Mouse (Mus musculus) liver, embryonic 16.5 days (tissue): Measurements from ENCODE around the gene Dlg1. TPM values are rescaled to one million over a fixed set of nuclear protein-coding genes. Genes with fewer than 3 reads are reported as not detected.

Experiments
- ATAC-seq: fragments of 200-750 bp; cut with Nextera tagmentation; 2 replicates; pipeline ENCODE4 v1.8.0; 2017; ENCODE audit warnings: low read depth, mild to moderate bottlenecking, moderate number of reproducible peaks, moderate library complexity
- H3K27ac ChIP-seq: fragments of 300-500 bp; sonication (generic); 2 replicates; pipeline ENCODE4 v1.5.1; 2014; ENCODE audit warnings: mild to moderate bottlenecking, low read length
- H3K27me3 ChIP-seq: fragments of 300-500 bp; sonication (generic); 2 replicates; pipeline ENCODE4 v1.6.1; 2014; ENCODE audit warnings: low read depth, low read length, mixed read lengths; ENCODE audit not compliant: control insufficient read depth, insufficient read depth
- H3K36me3 ChIP-seq: fragments of 300-500 bp; sonication (generic); 2 replicates; pipeline ENCODE4 v1.6.1; 2014; ENCODE audit warnings: mild to moderate bottlenecking; ENCODE audit not compliant: control insufficient read depth, insufficient read depth
- H3K4me1 ChIP-seq: fragments of 300-500 bp; sonication (generic); 2 replicates; pipeline ENCODE4 v1.6.1; 2014; ENCODE audit warnings: low read depth, low read length, mixed read lengths; ENCODE audit not compliant: control insufficient read depth
- H3K4me2 ChIP-seq: fragments of 300-500 bp; sonication (generic); 2 replicates; pipeline ENCODE4 v1.6.1; 2014; ENCODE audit warnings: low read depth, low read length, mixed read lengths
- H3K4me3 ChIP-seq: fragments of 300-500 bp; sonication (generic); 2 replicates; pipeline ENCODE4 v1.5.1; 2014; ENCODE audit warnings: low read depth, mild to moderate bottlenecking, low read length
- H3K9ac ChIP-seq: fragments of 300-500 bp; sonication (generic); 2 replicates; pipeline ENCODE4 v1.6.1; 2014; ENCODE audit warnings: low read depth, low read length
- H3K9me3 ChIP-seq: fragments of 300-500 bp; sonication (generic); replicated peaks from 2 replicates; pipeline ENCODE4 v1.6.1; 2016; ENCODE audit warnings: low read length; ENCODE audit not compliant: control insufficient read depth
- WGBS: fragments of 180-500 bp; shearing (Covaris S2); extraction: QIAGEN DNeasy Blood & Tissue Kit; methylation state at CpG from one replicate; pipeline ENCODE4 v1.1.7; 2014; ENCODE audit not compliant: insufficient replicate concordance; 5-methylcytosine and 5-hydroxymethylcytosine counted together
- polyA plus RNA-seq: library from polyadenylated mRNA; unstranded; fragments of >200 nt; fragmentation: Nextera tagmentation; extraction: Ambion mirVana; gene quantifications from 2 replicates; pipeline ENCODE4 v1.2.1, GENCODE M21; 2015

Dlg1 gene
- polyA plus RNA-seq, 1 experiment from 2014 or later = 6.7 TPM

DNA sequence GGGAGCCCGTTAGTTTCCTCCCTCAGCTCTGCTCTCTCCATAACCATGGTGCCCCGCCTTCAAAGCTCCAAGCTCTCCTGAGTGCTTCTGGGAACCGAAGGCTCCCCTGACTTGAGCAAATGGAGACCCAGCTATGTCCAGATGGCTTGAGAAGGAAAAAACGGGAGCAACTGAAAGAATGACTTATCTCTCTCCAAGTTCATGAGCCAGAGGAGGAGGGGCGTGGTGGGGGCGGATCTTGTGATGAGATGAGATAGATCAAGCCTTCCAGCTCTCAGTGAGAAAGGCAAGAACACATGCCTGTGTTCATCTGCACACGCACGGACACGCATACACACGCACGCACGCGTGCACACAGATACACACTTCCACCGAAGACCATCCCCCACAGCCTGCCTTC lies 220.1 kb downstream of the Dlg1 start:
- Histone ChIP-seq H3K9me3 (no peaks in the 10 kb centered on the region), H3K27ac (no peak overlapping the region), H3K4me1 (no peaks in the 10 kb centered on the region), H3K27me3 (no peaks in the 10 kb centered on the region; the same call in 1 of the 2 replicates), H3K4me2 (no peak overlapping the region), H3K36me3 (no peaks in the 10 kb centered on the region), H3K4me3 (no peak overlapping the region), H3K9ac (no peak overlapping the region)
- no peak for ATAC-seq
- WGBS = 55% methylated on average over 14 of the region's 14 CpGs

DNA sequence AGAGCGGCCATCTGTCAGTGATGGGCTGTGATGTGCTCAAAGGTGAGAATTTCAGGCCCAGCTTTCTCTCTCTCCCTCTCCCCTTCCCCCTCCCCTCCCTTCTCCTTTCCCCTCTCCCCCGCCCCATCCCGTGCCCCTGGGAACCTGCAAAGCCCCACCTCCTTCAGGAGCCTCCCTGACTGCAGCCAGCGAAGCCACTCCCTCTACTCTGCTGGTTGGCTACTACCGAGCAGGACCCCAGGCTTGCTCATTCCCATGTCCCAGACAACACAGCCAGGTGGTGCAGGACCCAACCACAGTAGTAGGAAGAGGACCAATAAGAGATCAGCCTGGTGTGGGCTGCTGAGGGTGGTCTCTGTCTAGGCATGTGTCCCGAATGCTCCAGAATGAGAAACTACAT lies 220.7 kb downstream of the Dlg1 start:
- ATAC-seq = no peak
- H3K36me3 ChIP-seq = no peaks in the 10 kb centered on the region
- no peak overlapping the region for H3K4me2 ChIP-seq
- no peak overlapping the region for H3K9ac ChIP-seq
- no peak overlapping the region for H3K4me3 ChIP-seq
- no peaks in the 10 kb centered on the region; the same call in 1 of the 2 replicates for H3K27me3 ChIP-seq
- H3K4me1 ChIP-seq = no peaks in the 10 kb centered on the region
- 25% methylated on average over 6 of the region's 6 CpGs for WGBS
- no peaks in the 10 kb centered on the region for H3K9me3 ChIP-seq
- H3K27ac ChIP-seq = no peak overlapping the region

DNA sequence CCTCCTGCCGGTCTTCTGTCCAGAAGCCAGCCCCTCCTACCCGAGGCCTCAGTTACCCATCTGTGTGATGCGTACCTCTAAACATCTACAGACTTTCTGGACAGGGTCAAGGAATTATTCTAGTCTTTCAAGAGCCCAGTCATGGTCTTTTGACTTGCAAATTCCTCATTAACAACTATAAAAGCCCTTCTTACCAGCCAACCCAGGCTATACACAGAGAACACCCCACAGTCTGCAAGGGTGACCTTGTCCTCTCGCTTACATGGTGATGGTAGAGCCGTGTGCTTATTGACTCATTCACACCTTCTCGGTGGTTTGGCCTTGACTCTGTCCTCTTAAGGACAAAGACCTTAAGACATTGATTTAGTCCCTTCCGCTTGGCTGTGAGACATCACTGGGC lies 227.7 kb downstream of the Dlg1 start:
- Histone ChIP-seq H3K4me1 (no peaks in the 10 kb centered on the region), H3K9me3 (no peaks in the 10 kb centered on the region), H3K36me3 (no peaks in the 10 kb centered on the region), H3K9ac (no peak overlapping the region), H3K27me3 (no peaks in the 10 kb centered on the region), H3K27ac (no peak overlapping the region), H3K4me2 (no peak overlapping the region), H3K4me3 (no peak overlapping the region)
- 64% methylated on average over 7 of the region's 7 CpGs for WGBS
- ATAC-seq = no peak

DNA sequence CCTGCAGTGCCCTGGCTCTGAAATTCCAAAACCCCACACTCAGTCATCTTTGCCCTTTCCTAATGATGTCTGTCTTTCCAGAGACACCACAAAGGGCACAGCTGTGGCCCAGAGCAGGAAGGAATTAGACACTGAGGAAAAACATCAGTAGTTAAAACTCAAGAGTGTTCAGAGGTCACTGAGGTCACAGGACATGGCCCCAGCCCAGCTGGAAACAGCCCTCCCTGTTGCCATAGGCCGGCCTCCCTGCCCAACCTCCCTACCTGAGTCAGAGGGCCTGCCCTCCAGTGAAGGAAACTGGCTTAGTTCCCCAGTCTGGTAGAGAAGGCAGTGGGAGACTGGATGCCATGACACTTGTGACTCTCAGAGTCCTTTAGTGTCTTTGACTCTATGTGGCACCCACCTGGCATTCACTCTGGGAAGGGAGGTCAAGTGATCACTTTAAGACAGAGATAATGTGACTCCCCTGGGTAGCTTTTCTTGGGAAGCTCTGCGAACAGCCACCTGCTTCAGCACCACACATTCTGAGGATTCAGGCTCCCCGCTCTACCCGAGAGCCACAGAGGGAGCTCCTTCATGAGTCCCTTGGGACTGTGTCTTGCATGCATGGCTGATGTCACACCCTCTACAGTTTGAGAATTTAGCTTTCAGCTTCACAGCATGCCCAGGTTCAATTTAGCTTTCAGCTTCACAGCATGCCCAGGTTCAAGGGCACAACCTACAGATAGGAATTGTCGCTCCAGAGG lies 230.3 kb downstream of the Dlg1 start:
- Histone ChIP-seq H3K9ac (no peak overlapping the region), H3K4me2 (no peak overlapping the region), H3K9me3 (no peaks in the 10 kb centered on the region), H3K27me3 (no peaks in the 10 kb centered on the region), H3K4me1 (no peaks in the 10 kb centered on the region), H3K36me3 (no peaks in the 10 kb centered on the region), H3K4me3 (no peak overlapping the region), H3K27ac (no peak overlapping the region)
- ATAC-seq = no peak
- 67% methylated on average over 5 of the region's 5 CpGs for WGBS

DNA sequence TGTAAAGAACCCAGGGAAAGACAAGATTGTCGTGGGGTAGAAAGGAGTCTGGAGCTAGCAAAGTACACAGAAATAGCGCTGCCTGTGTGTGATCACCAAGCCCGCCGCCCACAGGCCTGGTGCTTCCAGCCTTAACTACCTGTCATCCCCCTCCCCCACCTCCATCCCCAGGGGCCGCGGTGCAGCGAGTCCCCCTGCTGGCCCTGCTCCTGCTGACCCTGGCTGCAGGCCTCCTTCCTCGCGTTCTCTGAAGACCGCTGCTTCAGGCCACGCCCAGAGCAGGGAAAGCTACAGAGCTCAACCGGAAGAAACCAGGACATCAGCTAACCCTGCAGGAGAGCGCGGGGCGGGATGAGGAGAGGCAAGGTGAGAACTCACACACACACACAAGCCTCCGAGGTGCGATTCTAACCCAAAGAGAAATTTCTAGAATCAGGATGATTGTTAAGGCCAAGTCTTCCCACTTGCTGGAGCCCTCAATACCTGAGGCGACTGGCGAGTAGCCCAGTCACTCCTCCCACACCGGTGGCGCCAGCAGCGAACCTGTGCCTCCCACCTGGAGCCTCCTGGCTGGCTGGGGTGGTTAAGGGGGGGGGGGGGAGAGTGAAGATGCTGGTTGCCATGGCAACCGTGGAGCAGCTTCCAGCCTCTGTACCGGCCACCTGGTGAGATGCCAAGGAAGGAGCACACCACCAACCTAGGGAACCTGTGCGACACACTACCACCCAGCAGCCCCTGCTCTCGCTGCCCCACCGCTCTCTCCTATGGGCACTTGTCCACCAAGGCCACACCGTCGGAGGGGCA lies 233.9 kb downstream of the Dlg1 start:
- H3K4me3 ChIP-seq = no peak overlapping the region
- H3K36me3 ChIP-seq = no peaks in the 10 kb centered on the region
- peak overlapping the region; percentile 22; the same call in 1 of the 2 replicates for H3K4me2 ChIP-seq
- ATAC-seq = no peak
- 17% methylated on average over 29 of the region's 29 CpGs for WGBS
- H3K27me3 ChIP-seq = no peaks in the 10 kb centered on the region
- H3K9me3 ChIP-seq = no peaks in the 10 kb centered on the region
- H3K27ac ChIP-seq = no peak overlapping the region
- H3K9ac ChIP-seq = no peak overlapping the region
- H3K4me1 ChIP-seq = no peaks in the 10 kb centered on the region

DNA sequence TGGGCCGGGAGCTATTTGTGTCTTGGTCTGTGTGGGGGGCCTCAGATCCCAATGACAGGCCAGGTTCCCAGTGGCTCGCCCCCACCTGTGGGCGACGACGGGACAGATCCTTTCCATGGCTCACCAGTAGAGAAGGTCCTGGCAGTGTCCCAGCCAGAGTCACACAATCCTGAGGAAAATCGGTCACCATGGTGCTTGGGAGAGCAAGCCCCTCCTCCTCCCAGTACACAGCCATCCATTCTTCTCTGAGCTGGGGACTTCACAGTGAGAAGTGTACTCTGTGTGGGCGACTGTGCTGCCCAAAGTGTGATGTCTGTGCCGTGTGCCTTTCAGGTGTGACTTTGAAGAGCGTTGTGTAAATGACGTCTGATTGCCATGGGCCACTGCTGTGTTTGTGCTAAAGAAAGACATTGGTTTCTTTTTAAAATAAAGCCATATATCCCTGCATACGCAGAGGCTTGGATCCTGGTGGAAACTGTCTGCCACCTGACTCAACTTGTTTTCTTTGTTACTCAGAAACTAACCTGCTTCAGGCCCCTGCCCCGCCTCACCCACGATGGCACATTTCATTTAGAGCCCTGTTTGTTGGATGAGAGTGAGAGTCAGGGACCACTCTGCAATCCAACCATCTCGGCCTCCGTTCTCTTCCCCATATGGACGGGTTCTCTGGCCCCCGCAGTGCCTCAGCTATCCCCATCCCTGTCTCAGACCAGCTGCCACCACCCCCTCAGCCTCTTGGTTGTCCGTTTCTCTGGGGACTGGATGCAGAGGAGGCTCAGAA lies 235.5 kb downstream of the Dlg1 start:
- H3K4me3 ChIP-seq = no peak overlapping the region
- 74% methylated on average over 18 of the region's 18 CpGs for WGBS
- H3K4me2 ChIP-seq = no peak overlapping the region
- no peaks in the 10 kb centered on the region for H3K4me1 ChIP-seq
- H3K27me3 ChIP-seq = no peaks in the 10 kb centered on the region
- H3K9me3 ChIP-seq = no peaks in the 10 kb centered on the region
- no peak overlapping the region for H3K9ac ChIP-seq
- no peak overlapping the region for H3K27ac ChIP-seq
- H3K36me3 ChIP-seq = no peaks in the 10 kb centered on the region
- ATAC-seq = no peak

DNA sequence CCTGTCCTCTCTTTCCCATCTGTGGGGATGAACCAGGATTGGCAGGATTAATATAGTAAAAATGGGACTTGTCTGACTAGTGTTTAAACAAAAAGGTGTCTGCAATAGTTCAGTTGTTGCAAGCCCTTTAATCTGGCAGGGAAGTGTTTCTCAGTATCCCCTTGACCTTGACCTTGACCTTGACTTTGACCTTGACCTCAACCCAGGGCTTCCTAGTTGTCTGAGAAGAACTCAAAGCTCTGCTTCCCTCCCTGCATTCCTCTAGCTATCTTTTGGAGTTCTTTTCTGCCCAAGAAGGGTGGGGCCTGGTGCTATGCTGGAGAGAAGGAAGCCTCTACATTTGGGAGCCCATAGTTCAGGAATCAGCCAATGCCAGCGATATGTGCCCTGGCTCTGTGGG lies 238.6 kb downstream of the Dlg1 start:
- Histone ChIP-seq H3K9me3 (no peaks in the 10 kb centered on the region), H3K9ac (no peak overlapping the region), H3K36me3 (no peaks in the 10 kb centered on the region), H3K4me2 (no peak overlapping the region), H3K4me1 (peaks cover 4% of the 10 kb centered on the region; the same call in 1 of the 2 replicates), H3K4me3 (no peak overlapping the region), H3K27ac (no peak overlapping the region), H3K27me3 (no peaks in the 10 kb centered on the region; the same call in 1 of the 2 replicates)
- WGBS = 63% methylated on average over 1 of the region's 1 CpGs
- no peak for ATAC-seq

DNA sequence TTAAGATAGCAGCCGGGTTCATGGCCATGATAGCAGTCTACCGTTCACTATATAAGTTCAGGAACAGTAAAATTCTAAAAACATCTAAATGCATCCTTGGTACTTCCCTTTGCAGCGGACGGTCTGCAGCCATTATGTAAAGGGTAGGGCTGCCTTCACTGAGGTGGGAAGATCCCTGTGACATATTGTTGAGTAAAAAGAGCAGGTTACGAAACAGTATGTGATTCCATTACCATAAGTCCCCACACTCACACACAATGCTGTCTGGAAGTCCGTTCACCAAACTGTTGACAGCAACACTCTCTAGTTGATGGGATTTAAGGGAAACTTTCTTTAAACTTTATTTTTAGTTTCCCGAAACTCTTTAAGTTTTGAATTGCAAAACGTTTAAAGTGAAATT lies 240.0 kb downstream of the Dlg1 start:
- no peak overlapping the region for H3K4me3 ChIP-seq
- no peak overlapping the region for H3K4me2 ChIP-seq
- peaks cover 4% of the 10 kb centered on the region; the same call in 1 of the 2 replicates for H3K4me1 ChIP-seq
- no peaks in the 10 kb centered on the region; the same call in 1 of the 2 replicates for H3K27me3 ChIP-seq
- 65% methylated on average over 8 of the region's 8 CpGs for WGBS
- no peak overlapping the region for H3K27ac ChIP-seq
- no peaks in the 10 kb centered on the region for H3K9me3 ChIP-seq
- ATAC-seq = no peak
- H3K36me3 ChIP-seq = no peaks in the 10 kb centered on the region
- no peak overlapping the region for H3K9ac ChIP-seq
